Mouse (Mus musculus) heart, adult 2 months (tissue): ENCODE measurements around the gene Dok4. TPM values are rescaled to one million over a fixed set of nuclear protein-coding genes. Genes with fewer than 3 reads are reported as not detected.
A peak's percentile ranks its signal among the peaks of the same experiment; 100 is the strongest.

ENCODE experiments used
- DNase-seq, 2 experiments: peaks; one replicate each; pipeline ENCODE4 v3.0.0; 2021
- H3K27ac ChIP-seq: fragments of 200-600 bp; 2 replicates; pipeline ENCODE4 v1.8.1; 2022
- H3K27me3 ChIP-seq: fragments of 200-500 bp; 2 replicates; pipeline ENCODE4 v1.6.1; 2012; ENCODE audit warnings: mild to moderate bottlenecking, low read length, inconsistent platforms, mixed read lengths; ENCODE audit not compliant: control insufficient read depth, insufficient read depth
- H3K36me3 ChIP-seq: fragments of 200-500 bp; 2 replicates; pipeline ENCODE4 v1.6.1; 2012; ENCODE audit warnings: low read length, inconsistent platforms; ENCODE audit not compliant: control insufficient read depth, insufficient read depth
- H3K4me1 ChIP-seq: fragments of 200-500 bp; 2 replicates; pipeline ENCODE4 v1.6.1; 2011; ENCODE audit warnings: low read length; ENCODE audit not compliant: control insufficient read depth, insufficient read depth
- H3K4me3 ChIP-seq: fragments of 200-600 bp; 2 replicates; pipeline ENCODE4 v1.8.1; 2022
- H3K79me2 ChIP-seq: fragments of 200-500 bp; replicated peaks from 2 replicates; pipeline ENCODE4 v1.6.1; 2012; ENCODE audit warnings: mild to moderate bottlenecking, inconsistent platforms, low read length, moderate library complexity, mixed read lengths; ENCODE audit not compliant: control insufficient read depth, insufficient read depth
- H3K9ac ChIP-seq: fragments of 200-500 bp; 2 replicates; pipeline ENCODE4 v1.6.1; 2012; ENCODE audit warnings: low read depth, mild to moderate bottlenecking, control low read depth, inconsistent platforms, low read length, mixed read lengths
- CTCF ChIP-seq: fragments of 200-600 bp; IDR thresholded peaks from 2 replicates; pipeline ENCODE4 v1.8.1; 2022; ENCODE audit warnings: antibody characterized with exemption, mild to moderate bottlenecking, moderate library complexity
- EP300 ChIP-seq: fragments of 200-500 bp; IDR thresholded peaks from 2 replicates; pipeline ENCODE4 v1.6.1; 2011; ENCODE audit warnings: low read depth, low read length, control low read depth; ENCODE audit not compliant: insufficient read depth
- POLR2A ChIP-seq: fragments of 200-500 bp; IDR thresholded peaks from 2 replicates; pipeline ENCODE4 v1.6.1; 2011; ENCODE audit warnings: mild to moderate bottlenecking, low read depth, low read length, control low read depth; ENCODE audit not compliant: insufficient read depth
- WGBS: fragments of 180-500 bp; shearing (Covaris S2); methylation state at CpG from one replicate; pipeline ENCODE4 v1.1.7; 2018; 5-methylcytosine and 5-hydroxymethylcytosine counted together
- intact Hi-C: fragments of 180-260 bp; cut with DNase I; formaldehyde crosslinking; loops from one replicate; pipeline ENCODE4 v1.15.1; 2025
- polyA plus RNA-seq: library from polyadenylated mRNA; depleted of rRNA; stranded (reverse); fragments of >200 nt; gene quantifications from 2 replicates; pipeline ENCODE4 v1.2.3, GENCODE M21; 2012
- total RNA-seq, 2 experiments: library from RNA; stranded (reverse); gene quantifications; 2 replicates each; pipeline ENCODE4 v1.2.3; 2021

Dok4 gene
- total and polyA plus RNA-seq, 3 experiments, result 13.7 to 23.0 (median 14.8) TPM

GRCm38 (mm10) chr8:94828284-94828683 lies 47.8 kb downstream of the Dok4 start:
- intact Hi-C loops, result no loop called here

GRCm38 (mm10) chr8:94826210-94826609 lies 49.9 kb downstream of the Dok4 start:
- Histone ChIP-seq H3K4me1 (no peaks in the 10 kb centered on the region), H3K9ac (no peak overlapping the region), H3K27me3 (no peaks in the 10 kb centered on the region), H3K4me3 (no peak overlapping the region), H3K27ac (no peak overlapping the region), H3K79me2 (no peaks in the 10 kb centered on the region), H3K36me3 (no peaks in the 10 kb centered on the region; the same call in none of the 2 replicates)
- 91% methylated on average over 5 of the region's 5 CpGs for WGBS
- intact Hi-C loops, result no loop called here
- TF ChIP-seq EP300 (no peak), CTCF (no peak), POLR2A (no peak)
- DNase-seq, result no peak

More at GRCm38 (mm10) chr8:94828284-94828683, 47.8 kb downstream of the Dok4 start:
- H3K4me3 ChIP-seq, result no peak overlapping the region
- peaks cover 2% of the 10 kb centered on the region for H3K36me3 ChIP-seq
- H3K27me3 ChIP-seq, result no peaks in the 10 kb centered on the region
- no peak for DNase-seq
- WGBS, result 78% methylated on average over 6 of the region's 6 CpGs
- TF ChIP-seq CTCF (no peak), EP300 (no peak), POLR2A (no peak)
- H3K9ac ChIP-seq, result no peak overlapping the region
- H3K4me1 ChIP-seq, result peaks cover 2% of the 10 kb centered on the region; the same call in 1 of the 2 replicates
- H3K27ac ChIP-seq, result no peak overlapping the region
- peaks cover 1% of the 10 kb centered on the region; the same call in 1 of the 2 replicates for H3K79me2 ChIP-seq

- H3K36me3 ChIP-seq, result no peaks in the 10 kb centered on the region; the same call in 1 of the 2 replicates
- WGBS, result 85% methylated on average over 6 of the region's 6 CpGs
Measured at GRCm38 (mm10) chr8:94825170-94825569, 51.0 kb downstream of the Dok4 start.

GRCm38 (mm10) chr8:94822637-94823560 lies 53.2 kb downstream of the Dok4 start:
- Histone ChIP-seq H3K9ac (no peak overlapping the region), H3K36me3 (no peaks in the 10 kb centered on the region), H3K4me1 (no peaks in the 10 kb centered on the region), H3K79me2 (no peaks in the 10 kb centered on the region), H3K4me3 (no peak overlapping the region), H3K27ac (no peak overlapping the region), H3K27me3 (no peaks in the 10 kb centered on the region)
- DNase-seq, result peak; percentile 64 to 74
- TF ChIP-seq POLR2A (no peak), CTCF (peak; percentile 86)
- WGBS, result 79% methylated on average over 23 of the region's 23 CpGs
- intact Hi-C loops, result loop anchor here (2.0 kb wide), 2 partner anchors 14 to 86 kb away; no protein-coding TSS in a partner anchor

More at GRCm38 (mm10) chr8:94825170-94825569, 51.0 kb downstream of the Dok4 start:
- intact Hi-C loops, result no loop called here
- Histone ChIP-seq H3K27ac (no peak overlapping the region), H3K4me1 (no peaks in the 10 kb centered on the region), H3K79me2 (no peaks in the 10 kb centered on the region), H3K9ac (no peak overlapping the region), H3K4me3 (no peak overlapping the region), H3K27me3 (no peaks in the 10 kb centered on the region)
- TF ChIP-seq EP300 (no peak), CTCF (no peak), POLR2A (no peak)
- DNase-seq, result no peak

GRCm38 (mm10) chr8:94821381-94821780 lies 54.7 kb downstream of the Dok4 start:
- H3K27ac ChIP-seq, result no peak overlapping the region
- H3K36me3 ChIP-seq, result no peaks in the 10 kb centered on the region
- H3K27me3 ChIP-seq, result no peaks in the 10 kb centered on the region
- TF ChIP-seq EP300 (no peak), POLR2A (no peak), CTCF (no peak)
- no peaks in the 10 kb centered on the region for H3K4me1 ChIP-seq
- no peak overlapping the region for H3K9ac ChIP-seq
- H3K4me3 ChIP-seq, result no peak overlapping the region
- H3K79me2 ChIP-seq, result no peaks in the 10 kb centered on the region
- intact Hi-C loops, result no loop called here
- DNase-seq, result no peak
- WGBS, result 94% methylated on average over 2 of the region's 2 CpGs

- H3K4me3 ChIP-seq, result no peak overlapping the region
- no peak for DNase-seq
- H3K79me2 ChIP-seq, result no peaks in the 10 kb centered on the region
- H3K27me3 ChIP-seq, result no peaks in the 10 kb centered on the region
- no peaks in the 10 kb centered on the region for H3K36me3 ChIP-seq
- H3K9ac ChIP-seq, result no peak overlapping the region
- no peaks in the 10 kb centered on the region for H3K4me1 ChIP-seq
- TF ChIP-seq EP300 (no peak), POLR2A (no peak)
- 83% methylated on average over 7 of the region's 7 CpGs for WGBS
- intact Hi-C loops, result no loop called here
- H3K27ac ChIP-seq, result no peak overlapping the region
Measured at GRCm38 (mm10) chr8:94820553-94820952, 55.6 kb downstream of the Dok4 start.
